ENCODE assay signal across 8 mouse cellular contexts in the genomic region with DNA sequence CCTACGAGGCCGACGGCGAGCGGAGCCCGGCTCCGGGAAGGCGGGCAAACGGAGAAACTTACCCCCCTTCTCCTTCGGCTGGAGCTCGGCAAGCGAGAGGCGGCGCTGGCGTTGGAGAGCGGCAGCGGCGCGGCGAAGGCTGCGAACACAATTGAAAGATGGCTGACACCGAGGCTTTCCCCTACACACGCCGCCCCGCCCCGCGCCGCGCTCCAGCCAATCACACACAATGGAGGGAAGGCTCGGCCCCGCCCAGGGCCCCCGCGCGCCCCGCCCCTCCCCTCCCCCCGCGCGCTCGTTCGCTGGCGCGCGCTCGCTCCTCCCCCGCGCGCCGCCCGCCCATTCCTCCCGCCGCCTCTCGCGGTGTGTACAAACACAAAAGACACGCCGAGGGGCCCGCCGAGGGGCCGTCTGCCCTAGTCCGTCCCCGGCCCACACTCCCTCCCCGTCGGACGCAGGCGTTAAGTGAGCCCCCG. TPM values are rescaled to one million over a fixed set of nuclear protein-coding genes. Genes with fewer than 3 reads are reported as not detected.
DNase-seq lines count a peak whose midpoint lies in the region; ATAC-seq and TF ChIP-seq lines count a peak whose summit lies in the region.

No protein-coding gene starts in this region.

- in situ Hi-C loops in ES-E14 (cut with MboI; ENCODE audit: low sequenced_read_pairs in 2 of 2, unreplicated experiment in 2 of 2): no loop called here

- DNase-seq in ES-E14 (ENCODE audit: low read depth, low spot score): peak; percentile 84
- DNase-seq in cerebellum, adult 11-12 months: peak; percentile 95
- peak; percentile 90 for DNase-seq in heart, postnatal 25 days (ENCODE audit: low spot score)
- DNase-seq in layer of hippocampus, adult 18-20 months (ENCODE audit: low spot score in 2 of 2): peak; percentile 92 to 96
- DNase-seq in lung, adult 18-20 months: peak; percentile 94 to 95

- under 1% methylated on average over 37 of the region's 65 CpGs for WGBS in forebrain, embryonic 15.5 days
- WGBS in neural tube, embryonic 14.5 days: under 1% methylated on average over 37 of the region's 65 CpGs

- peak overlapping the region; percentile 96 to 100 for H3K4me3 ChIP-seq in ES-E14 (ENCODE audit: insufficient read depth in 1 of 2, low read depth in 1 of 2, low read length in 2 of 2, poor library complexity in 1 of 2, severe bottlenecking in 1 of 2)
- peak overlapping the region; percentile 66 for H3K4me3 ChIP-seq in forebrain, embryonic 15.5 days
- H3K4me3 ChIP-seq in neural tube, embryonic 14.5 days (ENCODE audit: low read depth, low read length): peak overlapping the region; percentile 94
- peak overlapping the region; percentile 99 for H3K4me3 ChIP-seq in testis, adult 2 months (ENCODE audit: control insufficient read depth, low read depth, low read length)

- H3K4me1 ChIP-seq in ES-E14 (ENCODE audit: control insufficient read depth in 2 of 2, insufficient read depth in 2 of 2, low read length in 2 of 2, poor library complexity in 1 of 2): peaks cover 7 to 11% of the 10 kb centered on the region in 2 experiments; a peak in 3 of 4 replicates
- H3K4me1 ChIP-seq in forebrain, embryonic 15.5 days: peaks cover 45% of the 10 kb centered on the region
- peaks cover 26% of the 10 kb centered on the region for H3K4me1 ChIP-seq in neural tube, embryonic 14.5 days (ENCODE audit: control insufficient read depth, insufficient read depth, low read length)
- H3K4me1 ChIP-seq in testis, adult 2 months (ENCODE audit: control insufficient read depth, insufficient read depth, low read length): peaks cover 3% of the 10 kb centered on the region; the same call in 1 of the 2 replicates

- TF ChIP-seq POLR2A in testis, adult 2 months (IDR thresholded peaks at IDR 0.05; ENCODE audit: control insufficient read depth, low read depth, low read length): peak; percentile 96

- TF ChIP-seq CTCF in testis, adult 2 months (IDR thresholded peaks at IDR 0.05; ENCODE audit: control insufficient read depth, insufficient read depth, insufficient replicate concordance, low read depth, low read length): no peak

- intact Hi-C loops in heart, postnatal 25 days (cut with DNase I): loop anchor here (2.0 kb wide), 1 partner anchor 35 kb away; no protein-coding TSS in a partner anchor

- H3K27ac ChIP-seq in ES-E14 (ENCODE audit: insufficient read depth, low read depth, low read length, poor library complexity, severe bottlenecking): peak overlapping the region; percentile 89
- H3K27ac ChIP-seq in forebrain, embryonic 15.5 days (replicated peaks): peak overlapping the region; percentile 100
- peak overlapping the region; percentile 99 for H3K27ac ChIP-seq in neural tube, embryonic 14.5 days (ENCODE audit: low read depth, low read length)
- H3K27ac ChIP-seq in testis, adult 2 months (ENCODE audit: control insufficient read depth, insufficient read depth, low read depth, low read length): peak overlapping the region; percentile 99

- peaks cover 17% of the 10 kb centered on the region for H3K36me3 ChIP-seq in ES-E14 (ENCODE audit: control insufficient read depth, insufficient read depth, low read length, poor library complexity, severe bottlenecking)
- peaks cover 19% of the 10 kb centered on the region for H3K36me3 ChIP-seq in forebrain, embryonic 15.5 days
- H3K36me3 ChIP-seq in neural tube, embryonic 14.5 days (ENCODE audit: control insufficient read depth, insufficient read depth, low read length): peaks cover 17% of the 10 kb centered on the region
- peaks cover 2% of the 10 kb centered on the region; the same call in 1 of the 2 replicates for H3K36me3 ChIP-seq in testis, adult 2 months (ENCODE audit: control insufficient read depth, insufficient read depth, low read length)

- H3K9ac ChIP-seq in ES-E14 (ENCODE audit: insufficient read depth, low read depth, low read length, poor library complexity, severe bottlenecking): peak overlapping the region; percentile 98
- H3K9ac ChIP-seq in forebrain, embryonic 15.5 days (replicated peaks): peak overlapping the region; percentile 97
- H3K9ac ChIP-seq in neural tube, embryonic 14.5 days (replicated peaks; ENCODE audit: low read depth, low read length): peak overlapping the region; percentile 99

- peak overlapping the region; percentile 75 for H3K4me2 ChIP-seq in forebrain, embryonic 15.5 days (replicated peaks)
- H3K4me2 ChIP-seq in neural tube, embryonic 14.5 days (ENCODE audit: low read depth, low read length): peak overlapping the region; percentile 91

- peak; percentile 97 for ATAC-seq in forebrain, embryonic 15.5 days (replicated peaks)
- ATAC-seq in neural tube, embryonic 14.5 days (ENCODE audit: low read depth): peak; percentile 95

- H3K27me3 ChIP-seq in forebrain, embryonic 15.5 days: no peaks in the 10 kb centered on the region
- no peaks in the 10 kb centered on the region for H3K27me3 ChIP-seq in neural tube, embryonic 14.5 days (ENCODE audit: control insufficient read depth, insufficient read depth, low read length)
- H3K27me3 ChIP-seq in testis, adult 2 months (ENCODE audit: control insufficient read depth, insufficient read depth, low read length): no peaks in the 10 kb centered on the region

- no peaks in the 10 kb centered on the region for H3K9me3 ChIP-seq in ES-E14 (ENCODE audit: control insufficient read depth, insufficient read depth, low read depth, low read length)
- no peaks in the 10 kb centered on the region for H3K9me3 ChIP-seq in forebrain, embryonic 15.5 days
- H3K9me3 ChIP-seq in neural tube, embryonic 14.5 days (ENCODE audit: control insufficient read depth, low read length): no peaks in the 10 kb centered on the region

TF ChIP-seq in ES-E14, 5 proteins besides CTCF, POLR2A, EP300 and RAD21:
- TF ChIP-seq HCFC1 (IDR thresholded peaks at IDR 0.05; ENCODE audit: borderline replicate concordance, insufficient read depth, low read length): no peak
- peak; percentile 26; the same call in 1 of the 2 replicates for TF ChIP-seq CHD2 (IDR thresholded peaks at IDR 0.05; ENCODE audit: low read depth, low read length)
TF ChIP-seq in ES-E14: peak in this region for 1.

RNA-seq across cellular contexts. Expression of a gene that starts 0.3 kb away (rescaled TPM):
- 503 and 657 TPM in 2 replicates for total RNA-seq in ES-E14 (2012; rRNA removed)
- polyA plus RNA-seq in forebrain, embryonic 15.5 days (2015; fragmentation: Nextera tagmentation; extraction: Ambion mirVana): 3,899 and 4,029 TPM in 2 replicates
- 100 to 1,000 TPM; 494 to 517 TPM for total RNA-seq in heart, postnatal 25 days (2021)
- total RNA-seq in layer of hippocampus, adult 18-20 months (2021): 100 to 1,000 TPM; 316 to 322 TPM
- 3,180 and 3,430 TPM in 2 replicates for polyA plus RNA-seq in neural tube, embryonic 14.5 days (2014; fragmentation: Nextera tagmentation; extraction: Ambion mirVana)
- 538 and 540 TPM in 2 replicates for polyA plus RNA-seq in testis, adult 2 months (2012; rRNA removed)

RNA-seq across cellular contexts. Expression of a gene that starts 37.5 kb away (rescaled TPM):
- 39.6 and 41.2 TPM in 2 replicates for total RNA-seq in ES-E14 (2012; rRNA removed)
- 35.7 and 35.9 TPM in 2 replicates for polyA plus RNA-seq in forebrain, embryonic 15.5 days (2015; fragmentation: Nextera tagmentation; extraction: Ambion mirVana)
- 10 to 100 TPM; 10.4 to 11.8 TPM for total RNA-seq in heart, postnatal 25 days (2021)
- total RNA-seq in layer of hippocampus, adult 18-20 months (2021): 10 to 100 TPM; 23.1 to 23.8 TPM
- 29.0 and 32.4 TPM in 2 replicates for polyA plus RNA-seq in neural tube, embryonic 14.5 days (2014; fragmentation: Nextera tagmentation; extraction: Ambion mirVana)
- polyA plus RNA-seq in testis, adult 2 months (2012; rRNA removed): 9.1 and 11.1 TPM in 2 replicates

Comparison
In these comparisons a context has a peak if more than half of its experiments do, and no peak if none do; other contexts are left out.
1. Peak in every context shown above with its lines: DNase-seq, ATAC-seq, H3K4me3 ChIP-seq and H3K27ac ChIP-seq.